Mouse (Mus musculus): ENCODE results near the gene Ccdc136. TPM values are rescaled to one million over a fixed set of nuclear protein-coding genes. Genes with fewer than 3 reads are reported as not detected.

Gene Ccdc136
- polyA plus RNA-seq, 1 experiment from 2014 or later: 29.5 TPM

DNA sequence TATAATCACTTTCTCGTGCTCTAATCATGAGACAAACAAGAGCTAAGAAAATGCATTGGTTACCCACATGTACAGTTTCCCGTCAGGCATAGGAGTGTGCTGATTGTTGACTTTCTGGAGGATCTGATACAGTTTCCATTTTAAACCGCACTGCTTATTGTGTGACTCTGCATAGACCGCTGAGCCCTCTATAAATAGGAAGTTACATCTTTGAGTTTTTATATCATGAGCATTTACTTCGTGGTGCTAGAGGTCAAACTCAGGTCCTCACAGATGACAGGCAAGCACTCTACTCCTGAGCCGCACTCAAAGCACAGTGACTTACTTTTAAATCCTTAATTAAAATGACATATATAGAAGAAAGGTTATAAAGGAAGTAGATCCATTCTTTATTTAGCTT is 35.9 kb upstream of the Ccdc136 start:
- H3K9ac ChIP-seq (replicated peaks; ENCODE audit: low read depth, low read length): no peak overlapping the region
- no peak for ATAC-seq (ENCODE audit: insufficient number of reproducible peaks, insufficient read depth, low FRiP score, low read depth)
- no peak overlapping the region for H3K4me2 ChIP-seq (replicated peaks; ENCODE audit: low read depth, low read length)
- H3K4me1 ChIP-seq (ENCODE audit: control insufficient read depth, insufficient read depth, low read length): no peaks in the 10 kb centered on the region
- H3K9me3 ChIP-seq (ENCODE audit: control insufficient read depth, low read depth, low read length): no peaks in the 10 kb centered on the region
- no peak overlapping the region for H3K27ac ChIP-seq (ENCODE audit: low read length)
- peaks cover 29% of the 10 kb centered on the region for H3K36me3 ChIP-seq (ENCODE audit: control insufficient read depth, insufficient read depth, low read length)
- H3K27me3 ChIP-seq (ENCODE audit: control insufficient read depth, insufficient read depth, low read length): no peaks in the 10 kb centered on the region
- H3K4me3 ChIP-seq (ENCODE audit: low read depth, low read length): no peak overlapping the region
- WGBS: 78% methylated on average over 6 of the region's 6 CpGs

DNA sequence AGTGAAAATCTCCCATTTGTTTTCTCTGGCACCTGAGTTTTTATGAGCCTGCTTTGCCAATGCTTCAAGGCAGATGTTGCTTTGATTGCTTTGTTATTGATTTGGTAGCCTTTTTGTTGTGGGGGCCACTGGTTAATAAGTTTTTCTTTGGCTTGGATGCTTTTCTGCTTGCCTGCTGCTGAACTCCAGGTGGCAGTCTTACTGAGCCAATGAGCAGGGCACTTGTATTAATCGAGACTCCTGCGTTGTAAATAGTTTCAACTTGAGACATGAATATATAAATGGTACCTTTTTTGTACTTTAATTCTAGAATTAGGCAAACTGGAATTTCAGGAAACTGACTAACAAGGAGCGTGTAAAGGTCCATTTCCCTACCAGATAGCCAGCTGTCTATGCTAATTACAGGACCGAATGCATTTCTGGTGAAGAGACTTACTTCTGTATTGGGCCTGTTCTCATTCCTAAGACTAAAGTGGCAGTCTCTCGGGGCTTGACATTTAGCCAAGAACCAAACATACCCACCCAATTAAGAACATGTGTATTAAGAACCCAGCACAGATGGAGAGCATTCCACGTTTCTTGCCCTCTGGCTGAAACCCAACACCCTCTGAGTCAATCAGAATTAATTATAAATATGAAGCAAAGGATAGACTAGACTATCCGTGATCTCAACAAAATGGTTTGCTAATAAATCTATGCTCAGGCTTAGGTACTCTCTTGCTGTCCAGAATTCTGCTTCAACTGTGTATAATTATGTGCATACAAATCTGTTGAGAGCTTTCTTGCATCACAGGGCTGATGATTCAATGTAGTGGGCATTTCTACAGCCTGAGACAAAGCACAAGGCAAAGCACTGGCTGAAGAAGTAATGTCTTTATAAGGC is 33.6 kb upstream of the Ccdc136 start:
- 59% methylated on average over 7 of the region's 7 CpGs for WGBS
- Histone ChIP-seq H3K4me3 (ENCODE audit: low read depth, low read length) (no peak overlapping the region), H3K27me3 (ENCODE audit: control insufficient read depth, insufficient read depth, low read length) (no peaks in the 10 kb centered on the region), H3K4me1 (ENCODE audit: control insufficient read depth, insufficient read depth, low read length) (no peaks in the 10 kb centered on the region), H3K9me3 (ENCODE audit: control insufficient read depth, low read depth, low read length) (no peaks in the 10 kb centered on the region), H3K36me3 (ENCODE audit: control insufficient read depth, insufficient read depth, low read length) (peaks cover 39% of the 10 kb centered on the region), H3K27ac (ENCODE audit: low read length) (no peak overlapping the region), H3K4me2 (replicated peaks; ENCODE audit: low read depth, low read length) (no peak overlapping the region), H3K9ac (replicated peaks; ENCODE audit: low read depth, low read length) (no peak overlapping the region)
- no peak for ATAC-seq (ENCODE audit: insufficient number of reproducible peaks, insufficient read depth, low FRiP score, low read depth)

GRCm38 (mm10) chr6:29363129-29363515 is 33.0 kb upstream of the Ccdc136 start:
- no peaks in the 10 kb centered on the region for H3K9me3 ChIP-seq (ENCODE audit: control insufficient read depth, low read depth, low read length)
- H3K4me1 ChIP-seq (ENCODE audit: control insufficient read depth, insufficient read depth, low read length): no peaks in the 10 kb centered on the region
- H3K27ac ChIP-seq (ENCODE audit: low read length): no peak overlapping the region; the same call in 1 of the 2 replicates
- H3K9ac ChIP-seq (replicated peaks; ENCODE audit: low read depth, low read length): no peak overlapping the region
- 82% methylated on average over 3 of the region's 3 CpGs for WGBS
- peaks cover 43% of the 10 kb centered on the region for H3K36me3 ChIP-seq (ENCODE audit: control insufficient read depth, insufficient read depth, low read length)
- no peaks in the 10 kb centered on the region for H3K27me3 ChIP-seq (ENCODE audit: control insufficient read depth, insufficient read depth, low read length)
- no peak overlapping the region for H3K4me2 ChIP-seq (replicated peaks; ENCODE audit: low read depth, low read length)
- H3K4me3 ChIP-seq (ENCODE audit: low read depth, low read length): no peak overlapping the region
- no peak for ATAC-seq (ENCODE audit: insufficient number of reproducible peaks, insufficient read depth, low FRiP score, low read depth)

GRCm38 (mm10) chr6:29365277-29365676 is 30.8 kb upstream of the Ccdc136 start:
- no peak for ATAC-seq (ENCODE audit: insufficient number of reproducible peaks, insufficient read depth, low FRiP score, low read depth)
- Histone ChIP-seq H3K4me1 (ENCODE audit: control insufficient read depth, insufficient read depth, low read length) (no peaks in the 10 kb centered on the region), H3K9ac (replicated peaks; ENCODE audit: low read depth, low read length) (no peak overlapping the region), H3K27ac (ENCODE audit: low read length) (no peak overlapping the region), H3K4me3 (ENCODE audit: low read depth, low read length) (no peak overlapping the region), H3K9me3 (ENCODE audit: control insufficient read depth, low read depth, low read length) (no peaks in the 10 kb centered on the region), H3K4me2 (replicated peaks; ENCODE audit: low read depth, low read length) (no peak overlapping the region), H3K27me3 (ENCODE audit: control insufficient read depth, insufficient read depth, low read length) (no peaks in the 10 kb centered on the region), H3K36me3 (ENCODE audit: control insufficient read depth, insufficient read depth, low read length) (peaks cover 47% of the 10 kb centered on the region)
- WGBS: 94% methylated on average over 1 of the region's 1 CpGs

DNA sequence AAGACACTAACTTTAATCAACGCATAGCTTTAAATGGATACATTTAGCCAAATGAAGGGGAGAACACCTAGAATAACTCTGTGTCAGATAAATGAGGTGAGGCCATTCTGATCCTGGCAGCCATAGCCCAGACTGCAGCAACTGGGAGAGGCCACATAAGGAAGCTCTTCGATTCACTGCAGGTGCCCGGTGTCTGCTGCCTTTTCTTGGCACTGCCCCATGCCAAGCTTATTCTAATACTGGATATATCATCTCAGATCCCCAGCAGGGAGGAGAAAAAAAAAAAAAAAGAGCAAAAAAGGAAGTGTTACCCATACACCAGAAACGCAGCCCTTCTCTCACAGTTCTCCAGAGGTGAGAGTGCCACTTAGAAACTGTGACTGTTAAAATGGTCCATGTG is 18.7 kb upstream of the Ccdc136 start:
- Histone ChIP-seq H3K4me2 (replicated peaks; ENCODE audit: low read depth, low read length) (no peak overlapping the region), H3K4me3 (ENCODE audit: low read depth, low read length) (no peak overlapping the region), H3K27me3 (ENCODE audit: control insufficient read depth, insufficient read depth, low read length) (no peaks in the 10 kb centered on the region), H3K36me3 (ENCODE audit: control insufficient read depth, insufficient read depth, low read length) (peaks cover 46% of the 10 kb centered on the region), H3K4me1 (ENCODE audit: control insufficient read depth, insufficient read depth, low read length) (no peaks in the 10 kb centered on the region), H3K9me3 (ENCODE audit: control insufficient read depth, low read depth, low read length) (no peaks in the 10 kb centered on the region), H3K9ac (replicated peaks; ENCODE audit: low read depth, low read length) (no peak overlapping the region), H3K27ac (ENCODE audit: low read length) (no peak overlapping the region)
- ATAC-seq (ENCODE audit: insufficient number of reproducible peaks, insufficient read depth, low FRiP score, low read depth): no peak
- WGBS: 90% methylated on average over 4 of the region's 4 CpGs

GRCm38 (mm10) chr6:29378678-29379077 is 17.4 kb upstream of the Ccdc136 start:
- no peak overlapping the region for H3K4me3 ChIP-seq (ENCODE audit: low read depth, low read length)

DNA sequence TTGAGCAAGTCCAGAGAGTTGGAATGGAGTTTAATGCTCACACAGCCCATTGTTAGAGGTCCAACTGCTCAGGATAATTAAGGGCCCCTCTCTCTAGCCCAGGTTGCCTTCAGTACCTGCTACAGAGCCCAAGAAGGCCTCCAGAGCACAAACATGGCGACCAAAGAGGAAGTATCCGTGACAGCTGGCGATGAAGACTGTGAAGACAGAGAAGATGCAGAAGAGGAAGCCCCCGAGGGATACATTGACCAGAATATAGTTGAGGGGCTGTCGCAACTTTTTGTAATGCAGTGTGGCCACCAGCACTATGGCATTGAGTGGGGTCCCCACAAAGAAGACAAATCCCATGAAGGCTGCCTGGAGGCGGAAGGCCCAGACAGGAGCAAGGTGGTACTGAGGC is 16.2 kb upstream of the Ccdc136 start:
- Histone ChIP-seq H3K27ac (ENCODE audit: low read length) (no peak overlapping the region), H3K4me3 (ENCODE audit: low read depth, low read length) (no peak overlapping the region), H3K4me2 (replicated peaks; ENCODE audit: low read depth, low read length) (no peak overlapping the region), H3K27me3 (ENCODE audit: control insufficient read depth, insufficient read depth, low read length) (no peaks in the 10 kb centered on the region), H3K9ac (replicated peaks; ENCODE audit: low read depth, low read length) (no peak overlapping the region), H3K4me1 (ENCODE audit: control insufficient read depth, insufficient read depth, low read length) (no peaks in the 10 kb centered on the region), H3K9me3 (ENCODE audit: control insufficient read depth, low read depth, low read length) (no peaks in the 10 kb centered on the region), H3K36me3 (ENCODE audit: control insufficient read depth, insufficient read depth, low read length) (peaks cover 24% of the 10 kb centered on the region)
- 94% methylated on average over 6 of the region's 6 CpGs for WGBS
- no peak for ATAC-seq (ENCODE audit: insufficient number of reproducible peaks, insufficient read depth, low FRiP score, low read depth)

More at GRCm38 (mm10) chr6:29378678-29379077, 17.4 kb upstream of the Ccdc136 start:
- 94% methylated on average over 10 of the region's 10 CpGs for WGBS
- no peak for ATAC-seq (ENCODE audit: insufficient number of reproducible peaks, insufficient read depth, low FRiP score, low read depth)
- H3K4me1 ChIP-seq (ENCODE audit: control insufficient read depth, insufficient read depth, low read length): no peaks in the 10 kb centered on the region
- H3K27ac ChIP-seq (ENCODE audit: low read length): no peak overlapping the region
- H3K9ac ChIP-seq (replicated peaks; ENCODE audit: low read depth, low read length): no peak overlapping the region
- peaks cover 33% of the 10 kb centered on the region for H3K36me3 ChIP-seq (ENCODE audit: control insufficient read depth, insufficient read depth, low read length)
- H3K4me2 ChIP-seq (replicated peaks; ENCODE audit: low read depth, low read length): no peak overlapping the region
- no peaks in the 10 kb centered on the region for H3K9me3 ChIP-seq (ENCODE audit: control insufficient read depth, low read depth, low read length)
- H3K27me3 ChIP-seq (ENCODE audit: control insufficient read depth, insufficient read depth, low read length): no peaks in the 10 kb centered on the region

- Histone ChIP-seq H3K4me1 (ENCODE audit: control insufficient read depth, insufficient read depth, low read length) (no peaks in the 10 kb centered on the region), H3K27ac (ENCODE audit: low read length) (no peak overlapping the region)
Measured at GRCm38 (mm10) chr6:29382442-29382841, 13.7 kb upstream of the Ccdc136 start.

More at GRCm38 (mm10) chr6:29382442-29382841, 13.7 kb upstream of the Ccdc136 start:
- no peak for ATAC-seq (ENCODE audit: insufficient number of reproducible peaks, insufficient read depth, low FRiP score, low read depth)
- no peak overlapping the region for H3K4me2 ChIP-seq (replicated peaks; ENCODE audit: low read depth, low read length)
- WGBS: 53% methylated on average over 2 of the region's 2 CpGs
- H3K9me3 ChIP-seq (ENCODE audit: control insufficient read depth, low read depth, low read length): no peaks in the 10 kb centered on the region
- peaks cover 1% of the 10 kb centered on the region; the same call in 1 of the 2 replicates for H3K36me3 ChIP-seq (ENCODE audit: control insufficient read depth, insufficient read depth, low read length)
- H3K27me3 ChIP-seq (ENCODE audit: control insufficient read depth, insufficient read depth, low read length): no peaks in the 10 kb centered on the region
- no peak overlapping the region for H3K9ac ChIP-seq (replicated peaks; ENCODE audit: low read depth, low read length)
- H3K4me3 ChIP-seq (ENCODE audit: low read depth, low read length): no peak overlapping the region
